20 mouse cellular contexts compared by ENCODE assay signal in the genomic region with DNA sequence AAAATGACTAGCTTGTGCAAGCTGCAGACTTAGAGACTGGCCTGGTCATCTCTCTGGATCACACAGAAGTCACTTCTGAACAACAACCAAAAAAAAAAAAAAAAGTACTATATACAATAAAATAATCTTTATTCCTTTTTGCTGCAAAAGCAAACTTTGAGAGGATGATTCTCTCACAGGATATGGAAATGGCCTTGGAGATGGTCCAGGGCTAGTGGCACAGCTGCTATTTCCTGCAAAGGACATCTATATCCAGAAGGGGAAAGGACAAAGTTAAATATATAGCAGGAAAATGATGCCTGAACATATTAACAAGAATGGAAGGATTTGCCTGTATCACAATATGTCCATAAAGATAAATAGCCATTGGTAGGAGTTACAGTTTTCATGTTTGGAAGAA.
A peak's percentile ranks its signal among the peaks of the same experiment; 100 is the strongest.
DNase-seq lines count a peak whose midpoint lies in the region; ATAC-seq and TF ChIP-seq lines count a peak whose summit lies in the region.
"Had no signal": no experiment of that assay in that cellular context is flagged by ENCODE, and none has a peak within 500 bp of the region (broad histone marks: within the 10 kb centered on the region; RNA-seq: fewer than 3 reads in every experiment).

No protein-coding gene starts in this region.

- no peak overlapping the region for H3ac ChIP-seq in myocyte (ENCODE audit: control insufficient read depth, insufficient read length)

- TF ChIP-seq CTCF in gastrocnemius, adult 2 months (IDR thresholded peaks at IDR 0.05), result no peak
- no peak for TF ChIP-seq CTCF in lung, embryonic 14.5 days (IDR thresholded peaks at IDR 0.05; ENCODE audit: low read depth)

- H3K27ac ChIP-seq in gastrocnemius, adult 2 months, result peak overlapping the region; percentile 31; the same call in 1 of the 2 replicates
- H3K27ac ChIP-seq in kidney, embryonic 16.5 days (ENCODE audit: low read length), result 0 out of 2 replicates have a peak overlapping the region, but pooled peaks have one; percentile 1
- H3K27ac ChIP-seq in kidney, embryonic 14.5 days (ENCODE audit: low read depth, low read length), result no peak overlapping the region
- peak overlapping the region; percentile 48; the same call in 1 of the 2 replicates for H3K27ac ChIP-seq in lung, embryonic 14.5 days (ENCODE audit: low read depth)
- H3K27ac ChIP-seq: embryonic facial prominence, embryonic 10.5 days; forebrain, embryonic 13.5 days; hindbrain, embryonic 15.5 days had no signal

- no peaks in the 10 kb centered on the region for H3K36me3 ChIP-seq in kidney, embryonic 16.5 days (ENCODE audit: insufficient read depth, low read length)
- no peaks in the 10 kb centered on the region for H3K36me3 ChIP-seq in kidney, embryonic 14.5 days (ENCODE audit: control insufficient read depth, insufficient read depth, low read length)
- no peaks in the 10 kb centered on the region for H3K36me3 ChIP-seq in lung, embryonic 14.5 days (ENCODE audit: insufficient read depth)
- no peaks in the 10 kb centered on the region for H3K36me3 ChIP-seq in myocyte (ENCODE audit: control insufficient read depth, insufficient read depth)
- H3K36me3 ChIP-seq: G1E; hindbrain, embryonic 15.5 days had no signal

- H3K27me3 ChIP-seq in kidney, embryonic 16.5 days (ENCODE audit: insufficient read depth, low read length), result no peaks in the 10 kb centered on the region
- no peaks in the 10 kb centered on the region for H3K27me3 ChIP-seq in kidney, embryonic 14.5 days (ENCODE audit: control insufficient read depth, insufficient read depth, low read length)
- H3K27me3 ChIP-seq in lung, embryonic 14.5 days (ENCODE audit: insufficient read depth, low read length), result no peaks in the 10 kb centered on the region
- H3K27me3 ChIP-seq in myocyte (ENCODE audit: control insufficient read depth, insufficient read depth, insufficient read length), result no peaks in the 10 kb centered on the region
- H3K27me3 ChIP-seq: forebrain, embryonic 13.5 days; hindbrain, embryonic 15.5 days had no signal

- peaks cover 11% of the 10 kb centered on the region for H3K9me3 ChIP-seq in kidney, embryonic 16.5 days (ENCODE audit: low read length)
- H3K9me3 ChIP-seq in kidney, embryonic 14.5 days (ENCODE audit: control insufficient read depth, low read length), result peaks cover 14% of the 10 kb centered on the region
- H3K9me3 ChIP-seq in lung, embryonic 14.5 days (ENCODE audit: low read depth, low read length), result peaks cover 21% of the 10 kb centered on the region
- H3K9me3 ChIP-seq: hindbrain, embryonic 15.5 days had no signal

- no peak overlapping the region for H3K4me3 ChIP-seq in gastrocnemius, adult 2 months
- H3K4me3 ChIP-seq in kidney, embryonic 16.5 days (ENCODE audit: low read length), result no peak overlapping the region
- no peak overlapping the region for H3K4me3 ChIP-seq in kidney, embryonic 14.5 days (ENCODE audit: low read length)
- H3K4me3 ChIP-seq in lung, embryonic 14.5 days (ENCODE audit: low read depth, low read length), result no peak overlapping the region
- no peak overlapping the region for H3K4me3 ChIP-seq in myocyte
- H3K4me3 ChIP-seq: embryonic facial prominence, embryonic 10.5 days; forebrain, embryonic 13.5 days; hindbrain, embryonic 15.5 days had no signal

- TF ChIP-seq POLR2A in myocyte (IDR thresholded peaks at IDR 0.05; ENCODE audit: insufficient read length, low read depth), result no peak

- H3K4me1 ChIP-seq in kidney, embryonic 16.5 days (ENCODE audit: insufficient read depth, low read length), result peaks cover 4% of the 10 kb centered on the region; the same call in 1 of the 2 replicates
- H3K4me1 ChIP-seq in kidney, embryonic 14.5 days (ENCODE audit: control insufficient read depth, insufficient read depth, low read length), result no peaks in the 10 kb centered on the region
- H3K4me1 ChIP-seq in lung, embryonic 14.5 days (ENCODE audit: insufficient read depth), result peaks cover 10% of the 10 kb centered on the region; the same call in 1 of the 2 replicates

- no peak overlapping the region for H3K4me2 ChIP-seq in kidney, embryonic 16.5 days (replicated peaks; ENCODE audit: low read depth, low read length)
- no peak overlapping the region for H3K4me2 ChIP-seq in kidney, embryonic 14.5 days (replicated peaks; ENCODE audit: low read depth, low read length)
- H3K4me2 ChIP-seq in lung, embryonic 14.5 days, result no peak overlapping the region
- H3K4me2 ChIP-seq in myocyte (ENCODE audit: low read depth), result peak overlapping the region; percentile 13
- H3K4me2 ChIP-seq: forebrain, embryonic 13.5 days; heart, embryonic 11.5 days; hindbrain, embryonic 15.5 days had no signal

- no peak overlapping the region for H3K9ac ChIP-seq in kidney, embryonic 16.5 days (replicated peaks; ENCODE audit: low read length)
- no peak overlapping the region for H3K9ac ChIP-seq in kidney, embryonic 14.5 days (ENCODE audit: low read depth, low read length)
- no peak overlapping the region for H3K9ac ChIP-seq in lung, embryonic 14.5 days
- H3K9ac ChIP-seq: forebrain, embryonic 13.5 days; forebrain, postnatal 0 days; hindbrain, embryonic 15.5 days had no signal

- no peak for ATAC-seq in kidney, embryonic 16.5 days (ENCODE audit: low FRiP score, low TSS enrichment)
- no peak for ATAC-seq in kidney, embryonic 14.5 days (ENCODE audit: low FRiP score, low TSS enrichment)
- no peak for ATAC-seq in lung, embryonic 14.5 days (ENCODE audit: insufficient read depth)
- ATAC-seq: CD4-positive, CD25-positive, alpha-beta regulatory T cell, adult 4 months; forebrain, embryonic 13.5 days; forebrain, postnatal 0 days had no signal

- H3K79me2 ChIP-seq in myocyte (ENCODE audit: control insufficient read depth, insufficient read depth), result no peaks in the 10 kb centered on the region

- intact Hi-C loops in gastrocnemius, adult 2 months (cut with DNase I), result no loop called here

- no peak for DNase-seq in gastrocnemius, adult 2 months
- DNase-seq in gastrocnemius, postnatal 25 days, result no peak
- peak; percentile 75 for DNase-seq in lung, embryonic 14.5 days
- DNase-seq in lung, adult 18-20 months, result no peak
- DNase-seq: adrenal gland, adult 8-10 months; B cell, adult 2 months; cerebellum, adult 2 months; cerebellum, postnatal 10 days; forebrain, postnatal 0 days; gastrocnemius, postnatal 36 days; heart, adult 18-20 months had no signal

TF ChIP-seq in myocyte, 11 proteins besides CTCF, POLR2A, EP300 and RAD21:
- TF ChIP-seq CEBPB (IDR thresholded peaks at IDR 0.05; ENCODE audit: insufficient read depth, poor library complexity, severe bottlenecking), result no peak
- TF ChIP-seq MYOG (IDR thresholded peaks at IDR 0.05; ENCODE audit: control insufficient read depth in 1 of 3, insufficient read depth in 1 of 3, insufficient read length in 2 of 3, low read depth in 2 of 3), result no peak
- TF ChIP-seq POLR2AphosphoS2 (IDR thresholded peaks at IDR 0.05; ENCODE audit: insufficient read length, low read depth), result no peak
- no peak for TF ChIP-seq TCF3 (IDR thresholded peaks at IDR 0.05; ENCODE audit: insufficient read length, low read depth)
- TF ChIP-seq MYOD1 (IDR thresholded peaks at IDR 0.05; ENCODE audit: control insufficient read depth in 1 of 3, insufficient read length in 2 of 3, low read depth in 2 of 3), result no peak
- TF ChIP-seq MAX (IDR thresholded peaks at IDR 0.05; ENCODE audit: low read depth), result no peak
- no peak for TF ChIP-seq E2F4 (IDR thresholded peaks at IDR 0.05; ENCODE audit: insufficient read depth)
TF ChIP-seq in myocyte: peak in this region for 0.
